Mouse (Mus musculus) C2C12 (cell line): ENCODE measurements around the gene Ell.

Experiments used
- CEBPB ChIP-seq: IDR thresholded peaks from one replicate; pipeline ENCODE4 v1.6.1; 2011; ENCODE audit warnings: low read depth, mild to moderate bottlenecking, control low read depth, moderate library complexity
- CTCF ChIP-seq: IDR thresholded peaks from one replicate; pipeline ENCODE4 v1.5.1; 2011; ENCODE audit not compliant: control insufficient read depth, insufficient read depth, insufficient read length
- MAX ChIP-seq: IDR thresholded peaks from one replicate; pipeline ENCODE4 v1.6.1; 2011; ENCODE audit warnings: mild to moderate bottlenecking, control low read depth
- MYOD1 ChIP-seq: IDR thresholded peaks from one replicate; pipeline ENCODE4 v1.6.1; 2011; ENCODE audit warnings: low read depth; ENCODE audit not compliant: control insufficient read depth, insufficient read length
- MYOG ChIP-seq: IDR thresholded peaks from one replicate; pipeline ENCODE4 v1.6.1; 2011; ENCODE audit not compliant: control insufficient read depth, insufficient read length; ENCODE audit errors: extremely low read depth
- USF1 ChIP-seq: IDR thresholded peaks from one replicate; pipeline ENCODE4 v1.6.1; 2011; ENCODE audit warnings: low read depth, mild to moderate bottlenecking, control low read depth, moderate library complexity

- TF ChIP-seq CTCF (no peak), USF1 (no peak), MAX (no peak), MYOG (no peak), MYOD1 (no peak), CEBPB (no peak)
These were observed 79.7 kb downstream of the Ell start for GRCm38 (mm10) chr8:70618888-70619334.
